Mouse (Mus musculus): ENCODE results near the gene Dhx16. TPM values are rescaled to one million over a fixed set of nuclear protein-coding genes. Genes with fewer than 3 reads are reported as not detected.

Dhx16 gene
- polyA plus RNA-seq, 1 experiment from 2014 or later, result 50.7 TPM

DNA sequence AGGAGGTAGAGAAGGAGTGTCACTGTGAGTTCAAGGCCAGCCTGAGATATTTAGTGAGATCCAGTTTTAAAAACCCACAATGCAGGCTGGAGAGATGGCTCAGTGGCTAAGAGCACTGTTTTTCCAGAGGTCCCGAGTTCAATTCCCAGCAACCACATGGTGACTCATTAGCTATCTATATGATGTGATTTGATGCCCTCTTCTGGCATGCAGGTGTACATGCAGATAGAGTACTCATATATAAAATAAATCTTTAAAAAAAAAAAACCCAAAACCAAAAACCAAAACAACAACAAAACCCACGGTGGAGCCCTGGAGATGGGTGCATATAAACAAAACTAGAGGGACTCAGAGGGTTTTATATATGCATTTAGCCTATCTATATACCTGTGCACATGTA lies 28.0 kb downstream of the Dhx16 start:
- ATAC-seq, result no peak
- H3K27ac ChIP-seq, result no peak overlapping the region
- no peak overlapping the region for H3K9ac ChIP-seq
- H3K4me2 ChIP-seq, result no peak overlapping the region
- H3K9me3 ChIP-seq (replicated peaks), result no peaks in the 10 kb centered on the region
- no peaks in the 10 kb centered on the region for H3K27me3 ChIP-seq (replicated peaks)
- peaks cover 65% of the 10 kb centered on the region for H3K36me3 ChIP-seq
- peaks cover 39% of the 10 kb centered on the region for H3K4me1 ChIP-seq
- no peak overlapping the region for H3K4me3 ChIP-seq
- 63% methylated on average over 2 of the region's 2 CpGs for WGBS (ENCODE audit: insufficient replicate concordance)

DNA sequence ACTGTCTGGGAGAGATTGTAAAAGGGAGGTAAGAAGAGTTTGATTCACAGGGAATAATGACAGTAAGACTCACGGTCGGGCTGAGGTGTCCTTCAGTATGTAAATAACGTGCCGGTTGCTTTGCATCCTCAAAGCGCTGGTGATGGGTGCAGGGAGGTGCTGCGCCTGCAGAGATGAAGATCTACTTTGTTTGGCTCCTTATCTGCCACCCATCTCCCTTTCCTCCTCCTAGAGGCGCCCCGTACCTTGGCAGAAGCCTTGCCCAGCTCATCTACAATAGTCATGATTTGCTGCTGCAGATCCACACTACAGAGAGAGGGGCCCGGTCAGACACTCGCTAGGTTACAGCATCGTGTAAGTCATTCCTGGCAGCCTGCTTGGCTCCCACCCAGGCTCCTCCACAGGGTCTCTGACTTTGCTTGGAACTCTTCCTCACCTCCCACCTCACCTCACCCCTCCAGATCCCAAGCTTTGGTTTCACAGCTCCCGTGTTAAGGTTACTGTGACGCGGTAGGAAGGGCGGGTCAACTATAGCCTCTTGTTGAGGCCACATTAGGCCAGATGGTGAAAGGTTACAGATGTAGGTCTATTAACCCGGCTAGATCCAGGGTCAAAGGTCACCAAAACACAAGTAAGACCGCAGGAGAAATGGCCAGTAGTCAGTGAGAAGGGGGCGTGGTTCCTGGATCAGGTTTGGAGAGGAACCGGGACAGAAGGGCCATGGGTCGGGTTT lies 29.7 kb downstream of the Dhx16 start:
- 36% methylated on average over 20 of the region's 20 CpGs for WGBS (ENCODE audit: insufficient replicate concordance)
- Histone ChIP-seq H3K4me3 (peak overlapping the region; percentile 74), H3K36me3 (peaks cover 72% of the 10 kb centered on the region), H3K4me2 (peak overlapping the region; percentile 87), H3K9ac (peak overlapping the region; percentile 69), H3K4me1 (peaks cover 47% of the 10 kb centered on the region), H3K9me3 (replicated peaks) (no peaks in the 10 kb centered on the region), H3K27me3 (replicated peaks) (no peaks in the 10 kb centered on the region), H3K27ac (peak overlapping the region; percentile 84)
- ATAC-seq, result peak; percentile 40

DNA sequence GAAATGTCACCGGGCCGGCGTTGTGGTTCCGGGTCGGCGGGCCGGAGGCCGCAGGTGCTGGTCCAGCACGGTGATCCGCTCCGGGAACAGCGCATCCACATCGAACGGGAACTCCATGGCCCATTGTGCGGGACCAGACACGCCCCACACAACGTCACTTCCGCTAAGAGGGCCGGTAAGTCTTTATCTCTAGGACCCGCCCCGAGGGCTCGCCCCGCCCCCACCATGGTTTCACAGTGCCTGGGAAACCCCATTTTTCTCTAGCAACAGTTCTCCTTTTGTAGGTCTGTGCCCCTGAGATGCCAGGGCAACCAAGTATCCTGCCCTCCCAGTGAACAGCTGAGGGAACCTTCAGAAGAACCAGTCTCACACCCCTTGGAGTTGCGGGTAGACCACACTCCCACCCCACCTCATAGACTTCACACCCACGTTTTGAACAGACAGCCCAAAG lies 30.3 kb downstream of the Dhx16 start, which contains the start of gene Atat1:
TSS of gene Atat1 (minus strand) at position 157 of the 451 bp plus-strand sequence.
- Histone ChIP-seq H3K36me3 (peaks cover 71% of the 10 kb centered on the region), H3K27me3 (replicated peaks) (no peaks in the 10 kb centered on the region), H3K4me2 (peak within 1 kb of the TSS; percentile 87), H3K27ac (peak within 1 kb of the TSS; percentile 84), H3K4me3 (peak within 1 kb of the TSS; percentile 74), H3K9ac (peak within 1 kb of the TSS; percentile 69), H3K9me3 (replicated peaks) (no peaks in the 10 kb centered on the region), H3K4me1 (peaks cover 53% of the 10 kb centered on the region)
- WGBS (ENCODE audit: insufficient replicate concordance), result 1% methylated on average over 25 of the region's 25 CpGs
- ATAC-seq, result peak; percentile 87

DNA sequence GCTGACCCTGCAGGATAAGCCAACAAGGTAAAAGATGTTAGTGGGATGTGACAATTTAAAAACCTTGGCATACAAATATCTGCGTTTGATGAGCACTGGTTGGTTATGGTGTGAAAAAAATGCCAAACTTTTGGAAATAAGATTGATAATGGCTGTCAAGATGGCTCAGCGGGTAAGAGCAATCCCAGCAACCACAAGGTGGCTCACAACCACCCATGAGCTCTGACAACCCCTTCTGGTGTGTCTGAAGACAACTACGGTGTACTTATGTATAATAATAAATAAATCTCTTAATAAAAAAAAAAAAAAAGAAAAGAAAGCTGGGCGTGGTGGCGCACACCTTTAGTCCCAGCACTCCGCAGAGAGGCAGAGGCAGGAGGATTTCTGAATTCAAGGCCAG lies 35.4 kb downstream of the Dhx16 start:
- Histone ChIP-seq H3K4me3 (peak overlapping the region; percentile 86), H3K4me2 (peak overlapping the region; percentile 85), H3K9ac (peak overlapping the region; percentile 97), H3K36me3 (peaks cover 53% of the 10 kb centered on the region), H3K27me3 (replicated peaks) (no peaks in the 10 kb centered on the region), H3K27ac (peak overlapping the region; percentile 99; the same call in 1 of the 2 replicates), H3K4me1 (peaks cover 60% of the 10 kb centered on the region), H3K9me3 (replicated peaks) (no peaks in the 10 kb centered on the region)
- ATAC-seq, result no peak
- WGBS (ENCODE audit: insufficient replicate concordance), result 45% methylated on average over 6 of the region's 6 CpGs

DNA sequence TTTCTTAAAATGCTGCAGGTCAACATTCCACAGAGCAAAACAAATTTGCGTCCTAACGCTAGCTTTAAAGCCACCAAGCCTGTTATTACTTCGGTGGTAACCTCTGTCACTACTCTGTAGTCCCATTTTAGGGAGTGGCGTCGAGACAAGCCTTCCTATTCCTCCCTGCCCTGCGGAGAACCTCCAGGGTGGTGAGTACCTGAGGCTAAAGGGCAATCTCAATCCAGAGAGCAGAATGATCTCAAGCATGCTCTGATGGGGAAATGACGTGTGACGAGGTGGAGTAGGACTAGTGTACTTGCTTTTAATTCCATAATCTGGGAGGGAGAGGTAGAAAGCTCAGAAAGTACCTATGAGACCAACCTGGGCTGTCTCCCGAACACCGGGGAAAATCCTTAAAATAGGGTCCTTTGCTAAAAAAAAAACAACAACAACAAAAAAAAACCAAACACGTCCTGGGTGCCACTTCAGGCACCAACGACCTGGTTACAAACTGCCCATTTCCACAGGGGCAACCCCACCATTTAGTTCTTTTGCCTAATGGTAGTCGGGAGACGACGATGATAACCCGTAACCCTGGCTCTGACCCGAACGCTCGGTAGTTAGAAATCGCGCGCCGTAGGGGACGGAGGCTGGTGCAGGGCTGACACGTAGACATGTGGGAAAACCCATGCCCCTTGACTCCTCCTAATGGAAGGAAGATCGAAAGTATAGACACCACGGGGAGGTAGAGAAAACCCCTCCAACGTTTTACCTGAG lies 36.1 kb downstream of the Dhx16 start:
- peak; percentile 4 for ATAC-seq
- Histone ChIP-seq H3K4me1 (peaks cover 65% of the 10 kb centered on the region), H3K36me3 (peaks cover 58% of the 10 kb centered on the region), H3K4me3 (peak overlapping the region; percentile 86), H3K4me2 (peak overlapping the region; percentile 85), H3K27me3 (replicated peaks) (no peaks in the 10 kb centered on the region), H3K27ac (peak overlapping the region; percentile 99), H3K9ac (peak overlapping the region; percentile 97), H3K9me3 (replicated peaks) (no peaks in the 10 kb centered on the region)
- WGBS (ENCODE audit: insufficient replicate concordance), result 1% methylated on average over 28 of the region's 28 CpGs

DNA sequence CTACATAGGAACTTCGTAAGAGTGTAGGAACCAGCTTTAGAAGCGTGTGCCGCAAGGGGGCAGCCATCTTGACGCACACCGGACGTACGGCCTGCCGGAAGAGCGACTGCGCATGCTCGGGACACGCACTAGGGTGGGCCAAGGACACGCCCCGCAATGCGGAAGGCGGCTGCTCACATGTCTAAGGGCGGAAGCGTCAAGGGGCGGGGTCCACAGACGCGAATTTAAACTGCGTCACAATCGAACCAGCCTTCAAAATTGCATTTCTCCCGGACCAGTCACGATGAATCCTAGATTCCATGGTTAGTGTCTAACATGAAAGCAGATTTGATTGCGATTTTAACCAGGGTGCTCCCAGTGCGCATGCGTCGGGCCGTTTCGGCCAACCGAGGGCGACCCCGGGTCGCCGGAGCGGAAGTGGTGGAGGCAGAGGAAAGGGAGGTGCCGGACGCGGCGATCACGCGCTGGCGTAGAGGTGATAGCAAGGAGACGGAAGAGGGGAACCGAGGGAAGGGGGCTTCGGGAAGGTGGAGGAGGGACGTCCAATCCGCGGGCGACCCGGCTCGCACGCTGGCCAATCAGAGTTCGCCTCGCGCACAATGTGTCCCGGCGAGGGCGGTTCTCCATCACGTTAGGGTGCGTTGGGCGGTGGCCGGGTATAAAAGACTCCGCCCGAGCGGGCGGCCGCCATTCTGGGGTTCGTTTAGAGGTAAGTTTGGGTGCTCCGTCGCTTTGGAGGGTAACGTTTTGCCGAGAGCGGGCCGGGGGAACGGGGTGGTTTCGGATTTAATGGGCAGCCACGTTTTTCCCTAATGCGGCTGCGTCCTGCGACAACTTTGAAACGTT lies 36.9 kb downstream of the Dhx16 start, which contains the start of the genes Mrps18b and Ppp1r10:
TSS of gene Mrps18b (minus strand) at position 93 of the 846 bp plus-strand sequence.
TSS of gene Ppp1r10 (plus strand) at position 138 of the 846 bp plus-strand sequence.
- H3K4me3 ChIP-seq, result peak within 1 kb of the TSS; percentile 86
- H3K36me3 ChIP-seq, result peaks cover 54% of the 10 kb centered on the region
- H3K4me2 ChIP-seq, result peak within 1 kb of the TSS; percentile 85
- ATAC-seq, result peak; percentile 91
- H3K27me3 ChIP-seq (replicated peaks), result no peaks in the 10 kb centered on the region
- H3K9me3 ChIP-seq (replicated peaks), result no peaks in the 10 kb centered on the region
- peaks cover 65% of the 10 kb centered on the region for H3K4me1 ChIP-seq
- peak within 1 kb of the TSS; percentile 99 for H3K27ac ChIP-seq
- peak within 1 kb of the TSS; percentile 97 for H3K9ac ChIP-seq
- 2% methylated on average over 83 of the region's 83 CpGs for WGBS (ENCODE audit: insufficient replicate concordance)

DNA sequence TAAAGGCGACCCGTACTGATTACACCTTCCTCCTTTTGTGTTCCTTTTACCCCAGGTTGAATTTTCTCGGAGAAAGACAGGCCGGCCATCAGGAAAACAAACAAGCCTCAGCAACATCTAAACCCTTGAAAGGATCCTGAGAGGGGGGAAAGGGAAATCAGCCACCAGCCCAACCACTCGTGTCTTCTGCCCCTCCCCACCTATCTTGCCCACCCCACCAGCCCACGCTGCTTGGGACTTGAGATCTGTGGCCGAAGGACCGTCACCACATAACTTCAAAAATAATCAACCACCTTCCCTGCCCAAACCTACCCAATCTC lies 37.5 kb downstream of the Dhx16 start:
- no peak for ATAC-seq
- no peaks in the 10 kb centered on the region for H3K27me3 ChIP-seq (replicated peaks)
- WGBS (ENCODE audit: insufficient replicate concordance), result 0% methylated on average over 8 of the region's 8 CpGs
- peaks cover 67% of the 10 kb centered on the region for H3K4me1 ChIP-seq
- peak overlapping the region; percentile 97 for H3K9ac ChIP-seq
- peak overlapping the region; percentile 86 for H3K4me3 ChIP-seq
- H3K27ac ChIP-seq, result peak overlapping the region; percentile 99
- H3K9me3 ChIP-seq (replicated peaks), result no peaks in the 10 kb centered on the region
- H3K4me2 ChIP-seq, result peak overlapping the region; percentile 85
- H3K36me3 ChIP-seq, result peaks cover 51% of the 10 kb centered on the region

DNA sequence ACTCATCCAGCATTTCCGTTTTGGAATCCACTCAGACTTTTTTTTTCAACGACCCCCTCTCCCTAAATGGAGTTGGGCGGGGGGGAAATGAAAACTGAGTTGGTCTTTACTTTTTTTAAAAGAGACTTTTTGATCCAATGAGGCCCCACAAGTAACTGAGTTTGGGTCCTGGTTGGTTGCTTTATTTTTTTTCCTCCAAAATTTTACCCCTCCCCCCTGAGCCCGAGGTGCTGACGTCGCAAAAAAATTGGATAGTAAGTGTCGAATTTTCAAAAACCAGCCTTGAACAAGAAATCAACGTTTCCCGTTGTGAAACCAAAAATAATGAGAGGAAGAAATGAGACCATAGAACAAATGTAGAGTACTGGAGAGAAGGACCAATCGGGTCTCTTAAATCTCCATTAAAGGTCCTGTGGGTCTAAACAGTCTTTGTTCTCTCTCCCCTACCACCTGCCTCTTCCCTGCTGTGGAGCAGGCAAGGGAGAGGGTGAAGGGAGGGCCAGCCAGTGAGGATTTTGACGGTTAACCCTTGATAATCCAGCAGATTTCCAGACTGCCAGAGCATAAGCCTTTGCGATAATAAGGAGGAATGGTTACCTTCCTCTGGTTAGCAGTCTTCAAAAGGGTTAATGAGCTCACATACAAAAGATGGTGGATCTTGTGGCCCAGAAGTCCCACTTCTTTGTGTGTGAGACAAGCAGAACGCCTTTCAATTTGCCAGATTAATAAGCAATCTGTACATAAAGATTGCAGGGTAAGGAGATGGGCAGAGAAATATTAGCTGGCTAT lies 38.0 kb downstream of the Dhx16 start:
- H3K9me3 ChIP-seq (replicated peaks), result no peaks in the 10 kb centered on the region
- ATAC-seq, result no peak
- H3K9ac ChIP-seq, result peak overlapping the region; percentile 97
- H3K36me3 ChIP-seq, result peaks cover 51% of the 10 kb centered on the region
- H3K4me2 ChIP-seq, result peak overlapping the region; percentile 85
- H3K27ac ChIP-seq, result peak overlapping the region; percentile 99
- peaks cover 67% of the 10 kb centered on the region for H3K4me1 ChIP-seq
- WGBS (ENCODE audit: insufficient replicate concordance), result under 1% methylated on average over 13 of the region's 13 CpGs
- peak overlapping the region; percentile 86 for H3K4me3 ChIP-seq
- H3K27me3 ChIP-seq (replicated peaks), result no peaks in the 10 kb centered on the region

DNA sequence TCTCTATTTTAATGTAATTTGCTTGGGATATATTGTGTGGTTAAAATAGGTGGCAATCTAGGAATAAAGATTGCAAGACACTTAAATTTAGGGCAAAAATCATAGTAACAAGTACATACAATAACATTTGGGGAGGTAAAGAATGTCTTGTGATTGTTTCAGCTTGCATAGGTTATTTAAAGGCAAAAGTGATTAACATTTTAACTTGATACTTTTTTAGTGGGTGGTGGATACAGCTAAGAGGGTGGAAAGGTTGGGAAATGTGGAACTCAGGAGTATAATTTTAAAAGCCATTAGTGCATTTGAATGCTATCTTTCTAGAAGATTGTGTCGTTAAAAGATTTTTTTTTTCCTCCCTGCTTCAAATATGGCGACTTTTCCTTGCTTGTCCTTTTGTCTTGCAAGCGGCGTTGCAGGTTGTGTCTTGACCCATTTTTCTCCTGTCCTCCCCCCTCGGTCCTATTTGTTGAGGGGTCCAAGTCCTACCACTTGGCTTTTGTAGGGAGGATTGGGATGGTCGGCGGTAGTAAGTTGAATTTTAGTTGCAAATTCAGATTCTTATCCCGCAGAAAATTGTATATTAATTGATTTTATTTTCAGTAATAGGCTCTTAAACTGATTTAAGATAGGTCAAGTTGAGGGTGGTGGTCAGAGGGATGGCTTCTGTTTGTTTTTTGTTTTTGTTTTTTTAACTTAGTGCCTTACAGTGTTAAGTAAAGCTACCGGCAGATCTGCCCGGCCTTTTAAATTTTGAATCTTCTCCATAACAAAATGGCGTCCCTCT lies 38.8 kb downstream of the Dhx16 start:
- H3K4me2 ChIP-seq, result peak overlapping the region; percentile 85
- peak overlapping the region; percentile 97 for H3K9ac ChIP-seq
- no peaks in the 10 kb centered on the region for H3K9me3 ChIP-seq (replicated peaks)
- peak overlapping the region; percentile 86 for H3K4me3 ChIP-seq
- peaks cover 63% of the 10 kb centered on the region for H3K4me1 ChIP-seq
- no peak for ATAC-seq
- H3K36me3 ChIP-seq, result peaks cover 51% of the 10 kb centered on the region
- peak overlapping the region; percentile 99 for H3K27ac ChIP-seq
- 0% methylated on average over 11 of the region's 11 CpGs for WGBS (ENCODE audit: insufficient replicate concordance)
- H3K27me3 ChIP-seq (replicated peaks), result no peaks in the 10 kb centered on the region

DNA sequence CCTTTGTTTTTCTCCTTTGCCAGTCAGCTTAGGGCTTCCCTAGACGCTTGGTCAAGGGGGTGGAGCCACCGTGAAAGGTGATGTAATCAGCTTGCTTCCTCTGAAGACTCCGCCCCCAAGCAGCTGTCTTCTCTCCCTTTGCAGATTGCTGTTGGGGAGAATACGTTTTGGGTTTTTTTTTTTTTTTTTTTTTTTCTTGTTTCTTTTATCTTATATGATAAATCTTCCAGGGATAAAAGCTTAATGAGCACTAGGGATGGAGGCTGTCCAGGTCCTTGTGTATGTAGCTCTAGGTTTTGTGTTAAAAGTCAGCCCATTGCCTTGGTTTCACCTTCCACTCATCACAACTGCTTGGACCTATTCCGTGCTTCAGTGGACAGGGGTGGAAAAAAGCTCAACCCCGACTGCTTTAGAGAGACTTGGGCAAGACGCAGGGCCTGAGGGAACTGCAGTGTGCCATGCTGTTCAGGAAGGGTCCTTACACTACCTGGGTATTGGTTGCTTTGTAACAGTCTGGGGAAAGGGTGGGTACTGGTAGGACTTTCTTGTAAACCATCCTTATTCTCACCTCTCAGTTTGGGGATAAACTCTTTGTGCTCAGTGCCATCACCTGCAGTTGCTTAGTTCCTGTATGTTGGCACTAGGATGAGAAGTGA lies 39.6 kb downstream of the Dhx16 start:
- no peaks in the 10 kb centered on the region for H3K27me3 ChIP-seq (replicated peaks)
- peaks cover 63% of the 10 kb centered on the region for H3K4me1 ChIP-seq
- ATAC-seq, result peak; percentile 31
- peak overlapping the region; percentile 99 for H3K27ac ChIP-seq
- peak overlapping the region; percentile 85 for H3K4me2 ChIP-seq
- H3K9ac ChIP-seq, result peak overlapping the region; percentile 97
- H3K4me3 ChIP-seq, result peak overlapping the region; percentile 86
- 5% methylated on average over 7 of the region's 7 CpGs for WGBS (ENCODE audit: insufficient replicate concordance)
- H3K9me3 ChIP-seq (replicated peaks), result no peaks in the 10 kb centered on the region
- H3K36me3 ChIP-seq, result peaks cover 51% of the 10 kb centered on the region
